Comparison of ENCODE assay signal across 11 mouse cellular contexts in the genomic region with DNA sequence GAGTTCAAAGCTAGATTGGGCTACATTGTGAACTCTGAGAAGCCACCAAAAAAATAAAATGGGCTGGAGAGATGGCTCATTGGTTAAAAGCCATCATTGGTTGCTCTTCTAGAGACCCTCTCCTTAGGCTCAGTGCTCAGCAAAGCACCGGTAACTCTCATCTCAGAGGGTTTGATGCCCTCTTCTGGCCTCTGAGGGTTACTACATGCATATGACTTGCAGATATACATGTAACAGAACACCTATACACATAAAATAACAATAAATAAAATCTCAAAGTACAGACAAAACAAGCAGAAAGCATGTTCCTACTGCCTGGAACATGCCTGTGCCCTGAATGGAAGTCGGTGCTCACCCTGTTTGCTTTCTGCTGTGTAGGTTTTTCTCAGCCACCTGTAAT. TPM values are rescaled to one million over a fixed set of nuclear protein-coding genes. Genes with fewer than 3 reads are reported as not detected.
DNase-seq lines count a peak whose midpoint lies in the region; ATAC-seq and TF ChIP-seq lines count a peak whose summit lies in the region.
"Had no signal": no experiment of that assay in that cellular context is flagged by ENCODE, and none has a peak within 500 bp of the region (broad histone marks: within the 10 kb centered on the region; RNA-seq: fewer than 3 reads in every experiment).

No protein-coding gene starts in this region.

- H3K4me2 ChIP-seq in intestine, postnatal 0 days (replicated peaks; ENCODE audit: low read depth) = no peak overlapping the region
- no peak overlapping the region for H3K4me2 ChIP-seq in intestine, embryonic 15.5 days (replicated peaks)
- H3K4me2 ChIP-seq: limb, embryonic 15.5 days; neural tube, embryonic 12.5 days had no signal

- WGBS in intestine, postnatal 0 days = 87% methylated on average over 2 of the region's 2 CpGs
- WGBS in intestine, embryonic 15.5 days = 86% methylated on average over 2 of the region's 2 CpGs

- no peak overlapping the region for H3K4me3 ChIP-seq in intestine, postnatal 0 days (ENCODE audit: low read depth, low read length)
- H3K4me3 ChIP-seq in intestine, embryonic 15.5 days (replicated peaks) = no peak overlapping the region
- H3K4me3 ChIP-seq: limb, embryonic 15.5 days; neural tube, embryonic 12.5 days had no signal

- peak; percentile 48 for TF ChIP-seq CTCF in intestine, postnatal 0 days (IDR thresholded peaks at IDR 0.05; ENCODE audit: low read depth)

- no peaks in the 10 kb centered on the region for H3K9me3 ChIP-seq in intestine, postnatal 0 days (ENCODE audit: control insufficient read depth)
- H3K9me3 ChIP-seq in intestine, embryonic 15.5 days = peaks cover 2% of the 10 kb centered on the region; the same call in 1 of the 2 replicates
- H3K9me3 ChIP-seq: limb, embryonic 15.5 days; neural tube, embryonic 12.5 days had no signal

- no peak overlapping the region for H3K27ac ChIP-seq in intestine, postnatal 0 days (ENCODE audit: low read depth, low read length)
- H3K27ac ChIP-seq in intestine, embryonic 15.5 days = no peak overlapping the region
- H3K27ac ChIP-seq: limb, embryonic 15.5 days; neural tube, embryonic 12.5 days had no signal

- DNase-seq in 416B (ENCODE audit: low read depth) (peak; percentile 67), NIH3T3 (ENCODE audit: low read depth) (peak; percentile 33)
- DNase-seq in induced T-regulatory cell, adult 2 months (ENCODE audit: low read depth) = peak; percentile 52
- no peak for DNase-seq in urinary bladder, postnatal 14 days (ENCODE audit: low spot score)
- DNase-seq in right cerebral cortex, postnatal 14 days = no peak
- DNase-seq: gastrocnemius, postnatal 14 days had no signal

- no peak for ATAC-seq in intestine, postnatal 0 days
- no peak for ATAC-seq in intestine, embryonic 15.5 days
- ATAC-seq in erythroid progenitor cell, adult 5-6 weeks (replicated peaks; ENCODE audit: low FRiP score, poor library complexity, severe bottlenecking) = no peak

- no peaks in the 10 kb centered on the region for H3K4me1 ChIP-seq in intestine, postnatal 0 days (replicated peaks; ENCODE audit: control insufficient read depth, insufficient read depth, low read length)
- H3K4me1 ChIP-seq in intestine, embryonic 15.5 days (replicated peaks) = no peaks in the 10 kb centered on the region
- H3K4me1 ChIP-seq: limb, embryonic 15.5 days; neural tube, embryonic 12.5 days had no signal

- H3K9ac ChIP-seq in intestine, postnatal 0 days (ENCODE audit: low read depth, low read length) = no peak overlapping the region
- H3K9ac ChIP-seq in intestine, embryonic 15.5 days = no peak overlapping the region
- H3K9ac ChIP-seq: limb, embryonic 15.5 days; neural tube, embryonic 12.5 days had no signal

- H3K36me3 ChIP-seq in intestine, postnatal 0 days (ENCODE audit: control insufficient read depth, insufficient read depth) = peaks cover 90% of the 10 kb centered on the region
- peaks cover 40% of the 10 kb centered on the region for H3K36me3 ChIP-seq in intestine, embryonic 15.5 days

- no peaks in the 10 kb centered on the region for H3K27me3 ChIP-seq in intestine, postnatal 0 days (replicated peaks; ENCODE audit: control insufficient read depth, insufficient read depth, low read length)
- no peaks in the 10 kb centered on the region for H3K27me3 ChIP-seq in intestine, embryonic 15.5 days (replicated peaks)
- H3K27me3 ChIP-seq: limb, embryonic 15.5 days; neural tube, embryonic 12.5 days had no signal

RNA-seq across cellular contexts. Expression of a gene that starts 48.7 kb away (rescaled TPM):
- polyA plus RNA-seq in intestine, postnatal 0 days (2015; fragmentation: Nextera tagmentation; extraction: Ambion mirVana) = 20.8 and 22.1 TPM in 2 replicates
- 92.2 and 107 TPM in 2 replicates for polyA plus RNA-seq in intestine, embryonic 15.5 days (2015; fragmentation: Nextera tagmentation; extraction: Ambion mirVana)
- 65.6 and 96.4 TPM in 2 replicates for total RNA-seq in erythroid progenitor cell, adult 5-6 weeks (2015; ENCODE audit: low replicate concordance)
- 121 and 143 TPM in 2 replicates for total RNA-seq in erythroid progenitor cell, adult 5-6 weeks (2017; ENCODE audit: low replicate concordance)

RNA-seq across cellular contexts. Expression of a gene that starts 51.7 kb away (rescaled TPM):
- polyA plus RNA-seq in intestine, postnatal 0 days (2015; fragmentation: Nextera tagmentation; extraction: Ambion mirVana) = 6.1 and 6.5 TPM in 2 replicates
- polyA plus RNA-seq in intestine, embryonic 15.5 days (2015; fragmentation: Nextera tagmentation; extraction: Ambion mirVana) = 6.7 and 6.9 TPM in 2 replicates
- 7.1 and 11.9 TPM in 2 replicates for total RNA-seq in erythroid progenitor cell, adult 5-6 weeks (2015; ENCODE audit: low replicate concordance)
- total RNA-seq in erythroid progenitor cell, adult 5-6 weeks (2017; ENCODE audit: low replicate concordance) = 16.3 and 19.1 TPM in 2 replicates

Comparison
In these comparisons a context has a peak if more than half of its experiments do, and no peak if none do; other contexts are left out.
1. DNase-seq: peak in 416B (single experiment), NIH3T3 (single experiment) and induced T-regulatory cell, adult 2 months (single experiment); none in urinary bladder, postnatal 14 days (single experiment) and right cerebral cortex, postnatal 14 days (single experiment).